Mouse (Mus musculus): ENCODE measurements around the gene Pptc7. TPM values are rescaled to one million over a fixed set of nuclear protein-coding genes. Genes with fewer than 3 reads are reported as not detected.
A peak's percentile ranks its signal among the peaks of the same experiment; 100 is the strongest.
"Not testable (repeated sequence)": the region's sequence is repeated elsewhere in the genome, so short reads cannot be mapped to it uniquely, and the experiment has no call there.

Gene Pptc7
- polyA plus RNA-seq, 2 experiments from 2014 or later, result 13.5 to 14.8 TPM

DNA sequence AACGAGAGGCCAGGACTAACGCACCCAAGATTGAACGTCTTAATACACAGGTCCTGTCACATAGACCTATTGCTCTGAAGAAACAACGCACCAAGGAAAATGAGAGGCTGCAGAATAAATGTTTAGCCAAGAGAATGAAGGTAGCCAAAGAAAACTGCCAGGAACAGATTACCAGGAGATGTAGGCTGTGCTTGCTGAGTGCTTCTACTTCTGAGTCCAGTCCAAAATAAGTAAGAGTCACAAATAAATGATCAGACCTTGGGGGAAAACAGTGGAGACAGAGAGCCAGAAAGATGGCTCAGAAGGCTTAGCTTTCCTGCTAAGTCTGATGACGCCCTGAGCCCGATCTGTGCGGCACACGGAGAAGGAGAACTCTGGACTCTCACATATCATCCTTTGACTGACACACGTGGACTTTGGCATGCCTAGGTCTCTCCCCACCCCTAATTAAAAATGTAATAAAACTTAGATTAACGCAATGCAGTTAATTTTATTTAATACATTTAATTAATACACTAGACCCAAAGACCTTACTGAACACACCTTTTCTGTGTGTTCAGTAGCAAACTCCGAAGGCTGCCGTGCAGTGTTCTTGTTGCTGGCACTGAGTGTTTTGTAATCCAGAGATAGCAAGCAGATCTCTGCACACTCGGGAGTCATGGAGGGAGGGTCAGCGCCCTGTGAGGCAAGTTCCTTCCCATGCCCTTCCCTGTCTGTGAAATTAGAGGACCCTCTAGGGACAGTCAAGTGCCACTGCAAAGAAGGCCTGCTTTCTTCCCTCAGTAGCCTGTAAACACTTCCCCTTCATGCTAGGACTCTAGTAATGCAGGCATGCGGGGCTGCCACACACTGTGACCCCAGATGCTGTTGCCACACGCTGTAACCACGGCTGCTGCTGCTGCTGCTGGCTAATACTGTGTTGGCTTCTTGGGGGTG lies 18.9 kb downstream of the Pptc7 start:
- no peak for ATAC-seq

DNA sequence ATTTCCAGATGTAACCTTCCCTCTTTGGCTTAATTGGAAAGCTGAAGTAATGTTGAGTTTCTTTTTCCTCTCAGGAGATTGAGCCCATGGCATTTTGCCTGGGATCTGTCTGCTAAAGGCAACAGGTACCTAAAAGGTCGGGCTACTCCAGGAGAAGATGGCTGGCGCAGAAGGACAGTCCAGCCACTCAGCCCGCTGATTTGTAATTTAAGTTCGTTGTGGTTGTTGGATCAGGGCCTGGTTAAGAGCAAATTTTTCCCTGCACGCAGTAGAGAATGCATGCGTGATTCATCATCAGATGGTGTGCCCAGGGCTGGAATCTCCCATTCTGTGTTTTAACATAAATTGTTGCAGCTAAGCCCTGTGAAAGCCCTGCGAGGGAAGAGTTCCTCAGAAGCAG lies 19.8 kb downstream of the Pptc7 start:
- no peak for ATAC-seq

DNA sequence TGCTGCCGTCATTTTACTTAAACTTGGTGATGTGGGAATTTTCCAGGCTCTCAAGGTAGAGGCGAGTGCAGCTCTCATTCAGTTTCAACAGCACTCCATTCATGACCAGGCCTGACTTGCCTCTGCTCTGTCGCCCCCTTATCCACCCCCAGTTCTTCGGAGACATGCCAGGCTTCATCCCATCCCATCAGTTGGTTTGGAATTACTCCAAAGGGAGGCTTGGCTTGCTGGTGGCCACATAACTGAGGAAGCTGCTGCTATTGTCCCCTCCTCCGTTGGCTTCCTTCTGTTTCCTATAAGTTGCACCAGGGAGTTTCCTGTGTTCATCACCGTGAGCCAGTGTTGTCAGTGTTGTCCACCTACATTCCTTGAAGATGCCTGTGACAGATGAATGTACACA lies 20.4 kb downstream of the Pptc7 start:
- ATAC-seq, result no peak

DNA sequence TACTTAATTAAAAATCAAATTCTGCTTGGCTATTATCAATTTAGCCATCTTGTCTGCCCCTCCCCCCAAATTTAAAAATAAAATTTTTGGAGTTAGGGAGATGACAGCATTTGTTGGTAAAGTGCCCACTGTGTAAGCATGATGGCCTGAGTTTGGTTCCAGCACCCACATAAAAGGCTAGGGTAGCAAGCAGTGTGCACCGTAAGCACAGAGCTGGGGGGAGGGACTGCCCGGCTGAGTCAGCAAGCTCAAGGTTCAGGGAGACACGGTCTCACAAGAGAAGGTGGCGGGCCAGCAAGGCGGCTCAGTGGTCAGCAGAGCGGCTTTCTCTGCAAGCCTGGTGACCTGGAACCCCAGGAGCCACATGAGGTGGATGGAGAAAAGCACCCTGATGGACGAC lies 21.3 kb downstream of the Pptc7 start:
- no peak for ATAC-seq

DNA sequence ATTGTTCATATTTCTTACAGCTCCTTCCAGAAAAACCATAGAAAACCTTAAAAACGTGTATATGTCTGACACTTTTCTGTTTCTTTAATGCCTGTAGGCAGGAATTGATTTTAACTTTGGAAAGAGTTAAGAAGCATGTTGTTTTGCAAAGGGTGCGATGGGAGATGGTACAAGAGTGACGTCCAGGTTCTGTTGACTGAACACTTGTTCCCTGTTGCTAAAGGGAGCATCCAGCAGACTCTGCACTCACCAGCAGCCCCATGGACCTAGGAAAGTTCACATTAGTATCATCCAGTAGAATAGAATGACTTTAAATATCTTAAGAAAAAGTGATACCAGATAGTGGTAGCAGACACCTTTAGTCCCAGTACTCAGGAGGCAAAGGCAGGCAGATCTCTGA lies 22.4 kb downstream of the Pptc7 start:
- no peak for ATAC-seq

DNA sequence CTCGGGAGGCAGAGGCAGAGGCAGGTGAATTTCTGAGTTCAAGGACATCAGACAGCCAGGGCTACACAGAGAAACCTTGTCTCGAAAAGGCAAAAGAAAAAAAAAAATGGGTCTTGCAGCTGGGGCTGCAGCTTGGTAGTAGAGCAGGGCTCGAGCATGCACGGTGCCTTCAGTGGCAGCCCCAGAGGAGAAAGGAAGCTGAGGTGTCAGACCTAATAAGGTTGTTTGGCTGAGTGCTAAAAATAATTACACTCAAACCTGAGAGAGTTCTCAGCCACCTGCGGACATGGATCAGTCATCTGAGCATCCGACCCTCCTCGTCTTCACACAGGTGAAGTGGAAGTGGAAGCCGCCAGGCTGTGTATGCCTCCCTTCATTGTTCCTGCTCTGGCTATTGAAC lies 26.5 kb downstream of the Pptc7 start:
- peak; percentile 23 for ATAC-seq

DNA sequence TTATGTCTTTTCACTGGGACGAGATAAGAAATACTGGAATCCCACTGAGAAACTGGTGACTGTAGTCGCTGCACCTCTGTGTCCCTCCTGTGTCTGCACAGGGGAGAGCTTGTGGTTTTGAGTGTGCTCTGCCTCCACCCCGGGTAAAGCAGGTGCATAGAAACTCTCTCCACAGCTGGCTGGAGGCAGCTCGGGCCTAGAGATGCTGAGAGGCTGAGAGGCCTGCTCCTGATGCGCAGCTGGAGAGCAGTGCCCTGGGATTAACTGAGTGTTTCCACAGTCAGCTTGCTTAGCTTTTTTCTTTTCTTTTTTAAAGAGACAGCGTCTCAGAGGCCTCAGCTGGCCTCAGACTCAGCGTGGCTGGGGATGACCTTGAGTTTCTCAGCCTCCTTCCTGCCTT lies 27.5 kb downstream of the Pptc7 start:
- ATAC-seq, result no peak

DNA sequence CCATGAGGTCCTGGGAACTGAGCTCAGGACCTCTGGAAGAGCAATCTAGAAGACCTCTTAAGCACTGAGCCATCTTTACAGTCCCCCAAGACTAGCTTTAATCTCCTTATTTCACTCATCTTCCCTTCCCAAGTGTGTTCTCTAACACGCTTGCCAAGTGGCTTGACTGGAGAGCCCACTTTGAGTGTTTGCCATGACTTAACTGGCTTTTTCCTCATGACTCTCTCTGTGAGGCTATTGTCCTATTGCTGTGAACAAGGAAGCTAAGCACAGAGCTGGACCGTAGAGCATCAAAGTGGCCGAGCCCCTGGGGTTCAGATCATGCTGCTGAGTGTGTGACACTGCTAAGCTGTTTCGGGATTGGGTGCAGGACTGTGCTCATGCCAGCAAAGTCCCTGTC lies 28.2 kb downstream of the Pptc7 start:
- ATAC-seq, result no peak

DNA sequence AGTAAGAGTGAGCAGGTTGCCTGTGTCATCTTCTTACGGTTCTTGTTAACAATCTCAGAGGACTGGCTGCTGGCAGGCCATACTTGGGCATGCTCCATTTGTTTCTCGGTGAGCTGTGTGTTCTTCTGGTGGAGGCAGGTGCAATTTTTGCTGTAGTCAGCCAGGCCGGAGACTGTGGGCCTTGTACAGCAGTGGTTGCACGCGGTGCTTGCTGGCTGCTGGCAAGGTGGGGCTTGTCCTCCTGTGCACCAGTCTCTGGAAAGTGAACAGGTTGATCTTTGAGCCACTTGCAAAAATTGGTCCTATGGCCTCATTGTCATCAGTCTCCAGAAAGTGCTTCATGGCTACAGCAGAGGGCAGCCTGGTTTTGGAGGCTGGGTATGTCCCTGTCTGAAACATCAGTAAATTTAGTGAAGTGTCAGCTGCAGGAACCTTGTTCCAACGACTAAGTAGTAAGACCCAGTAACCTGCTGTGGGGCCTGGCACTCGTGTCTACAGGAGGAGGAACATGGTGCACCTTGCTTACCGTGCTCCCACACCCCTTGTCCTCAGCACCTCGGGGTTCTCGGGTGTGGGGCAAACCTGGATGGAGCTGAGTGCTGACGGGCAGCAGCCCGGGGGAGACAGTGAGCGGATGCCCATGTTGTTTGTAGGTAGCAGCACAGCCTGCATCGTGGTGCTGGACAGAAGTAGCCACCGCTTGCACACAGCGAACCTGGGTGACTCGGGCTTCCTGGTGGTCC lies 28.9 kb downstream of the Pptc7 start:
- ATAC-seq, result no peak

DNA sequence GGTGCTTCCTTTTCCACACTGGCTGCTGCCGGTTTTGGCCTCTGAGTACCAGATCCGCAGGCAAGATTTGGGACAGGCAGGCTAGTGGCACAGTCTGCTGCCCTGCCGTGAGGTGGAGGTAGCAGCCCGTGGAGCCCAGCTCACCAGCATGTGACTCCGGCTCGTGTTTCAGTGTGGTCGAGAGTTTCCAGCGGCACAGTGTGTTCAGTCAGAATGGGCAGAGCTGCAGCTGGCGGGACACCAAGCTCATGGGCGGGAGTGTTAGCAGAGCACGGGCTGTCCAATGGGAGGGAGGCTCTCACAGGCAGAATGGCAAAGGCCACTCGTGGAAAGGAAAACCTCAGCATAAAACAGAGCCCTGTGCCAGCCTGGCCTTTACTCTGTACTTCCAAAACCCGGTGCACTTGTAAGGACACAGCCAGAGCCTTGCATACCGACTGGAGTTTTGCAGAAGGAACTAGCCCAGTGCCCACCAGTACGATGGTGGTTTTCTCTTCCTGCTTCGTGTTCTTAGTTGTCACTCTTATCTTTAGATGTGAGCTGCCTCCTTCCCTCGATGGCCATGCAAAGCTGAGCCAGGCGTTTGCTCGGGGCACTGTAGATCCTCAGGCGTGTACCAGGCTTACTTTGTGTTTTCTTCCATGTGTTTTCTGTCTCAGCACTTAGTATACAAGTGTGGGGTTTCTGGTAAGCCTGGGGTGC lies 31.0 kb downstream of the Pptc7 start:
- no peak for ATAC-seq

DNA sequence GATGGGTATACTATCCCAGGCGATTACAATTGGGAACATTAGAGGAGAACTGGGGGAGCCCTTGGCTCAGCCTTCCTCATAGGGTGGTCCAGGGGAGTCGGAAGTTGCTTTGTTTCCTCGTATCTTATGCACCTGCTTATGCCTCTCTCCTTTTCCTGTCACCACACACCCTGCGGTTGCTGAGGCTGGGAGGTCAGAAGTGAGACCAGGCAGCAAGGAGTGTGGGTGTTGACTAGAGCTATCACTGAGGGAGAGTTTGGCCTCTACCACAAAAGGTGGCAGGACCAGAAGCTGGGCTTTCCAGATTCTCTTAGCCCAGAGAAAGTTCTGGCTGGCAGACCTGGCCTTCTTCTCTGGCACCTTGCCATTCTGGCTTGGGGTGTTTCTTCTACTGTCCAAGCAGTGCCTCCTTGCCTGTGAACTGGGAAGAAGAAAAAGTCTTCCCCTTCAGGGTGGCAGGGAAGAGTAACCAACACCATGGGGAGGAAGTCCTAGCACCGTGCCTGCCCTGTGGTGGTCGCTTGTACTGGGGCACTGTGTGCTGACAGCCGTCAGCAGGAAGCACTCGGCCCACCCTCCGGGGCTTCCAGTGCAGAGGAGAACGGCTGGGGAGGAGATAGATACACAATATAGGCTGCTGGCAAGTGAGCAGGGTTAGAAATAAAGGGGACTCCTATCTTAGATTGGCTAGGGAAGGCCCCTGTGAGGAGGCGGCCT lies 33.3 kb downstream of the Pptc7 start:
- ATAC-seq, result peak; percentile 36

DNA sequence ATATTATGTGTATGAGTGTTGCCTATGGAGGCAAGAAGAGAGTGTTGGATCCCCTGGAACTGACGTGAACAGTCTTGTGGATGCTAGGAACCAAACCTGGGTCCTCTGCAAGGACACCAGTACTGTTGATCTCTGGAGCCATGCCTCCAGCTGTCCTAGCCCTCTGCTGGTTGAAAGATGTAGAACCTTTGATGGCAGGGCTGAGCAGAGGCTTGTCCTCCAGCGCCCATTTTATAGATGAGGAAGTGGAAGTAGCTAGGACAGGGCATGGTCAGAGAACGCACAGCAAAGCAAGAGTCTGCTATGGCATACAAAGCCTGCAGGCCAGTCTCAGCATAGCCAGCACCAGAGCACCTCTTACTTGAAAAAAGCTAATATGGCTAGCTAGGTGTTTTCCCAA lies 33.9 kb downstream of the Pptc7 start:
- peak; percentile 77 for ATAC-seq

DNA sequence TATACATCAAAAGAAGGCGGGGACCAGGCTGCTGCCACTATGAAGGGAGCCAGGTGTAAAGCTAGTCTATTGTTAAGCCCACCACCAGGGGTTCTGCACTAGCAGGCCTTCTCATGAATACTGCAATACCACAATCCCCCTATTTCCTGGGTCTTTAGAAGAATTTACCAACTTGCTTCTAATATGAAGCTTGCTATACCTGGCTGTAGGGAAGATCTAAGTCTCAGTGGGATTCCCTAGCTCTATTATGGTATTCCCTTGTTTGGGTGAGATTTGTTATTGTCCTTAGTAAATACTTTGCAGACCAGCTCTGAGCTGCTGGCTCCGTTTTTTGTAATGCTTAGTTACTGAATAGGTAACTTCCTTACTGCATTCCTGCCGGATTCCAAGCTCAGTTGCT lies 34.8 kb downstream of the Pptc7 start:
- not testable (repeated sequence) for ATAC-seq

DNA sequence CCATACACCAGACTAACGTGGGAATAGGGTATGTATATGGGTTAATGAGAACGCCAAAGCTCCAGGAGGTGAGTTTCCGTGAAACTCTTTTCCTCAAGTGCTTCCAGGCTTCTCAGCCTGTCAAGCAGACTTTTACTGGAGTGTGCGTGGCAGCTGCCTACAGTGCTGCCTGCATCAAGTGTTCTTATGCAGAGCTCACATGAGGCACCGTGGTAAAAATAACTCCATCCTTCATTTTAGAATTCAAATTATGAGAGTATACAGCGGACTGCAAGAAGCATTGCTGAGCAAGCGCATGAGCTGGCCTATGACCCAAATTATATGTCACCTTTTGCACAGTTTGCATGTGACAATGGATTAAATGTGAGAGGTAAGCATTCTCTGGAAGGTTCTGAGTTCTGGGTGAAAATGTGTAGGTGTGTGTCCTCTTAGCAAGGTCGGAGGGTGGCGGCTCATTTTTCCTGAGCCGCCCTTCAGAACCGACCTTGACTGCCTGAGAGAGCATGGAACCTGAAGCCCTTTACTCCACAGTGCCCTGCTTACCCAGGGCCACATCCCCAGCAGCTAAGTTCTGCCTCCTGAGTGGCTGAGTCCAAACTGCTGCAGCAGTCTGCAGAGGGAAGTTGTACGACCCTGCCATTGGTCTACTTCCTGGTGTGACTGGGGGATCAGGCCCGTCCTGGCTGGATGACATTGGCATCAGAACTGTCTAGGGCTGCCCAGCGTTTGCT lies 35.5 kb downstream of the Pptc7 start:
- ATAC-seq, result no peak

DNA sequence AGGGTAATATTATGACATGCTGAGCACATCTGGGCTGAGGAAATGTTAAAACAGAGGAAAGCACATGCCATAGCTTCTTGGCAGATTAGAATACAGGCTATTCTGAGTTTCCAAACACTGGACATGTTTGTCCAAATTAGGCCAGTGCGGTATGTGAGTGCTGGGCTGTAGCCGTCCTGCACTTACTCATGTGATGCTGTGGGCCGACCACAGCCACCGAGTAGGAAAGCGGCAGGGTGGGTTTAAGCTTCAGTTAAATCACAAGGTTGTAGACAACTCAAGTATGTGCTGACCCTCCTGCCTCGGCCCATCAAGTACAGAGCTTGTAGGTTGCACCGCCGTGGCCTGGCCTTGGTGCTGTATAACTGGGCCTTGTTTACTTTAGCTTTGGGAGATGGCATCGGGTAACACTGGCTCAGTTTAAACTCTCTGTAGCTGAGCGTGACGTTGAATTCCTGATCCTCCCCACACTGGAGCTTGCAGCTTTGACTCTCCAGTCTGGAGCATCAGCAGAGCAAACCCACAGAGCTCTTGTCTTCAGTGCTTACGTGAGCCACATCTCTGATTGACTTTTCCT lies 36.1 kb downstream of the Pptc7 start:
- ATAC-seq, result no peak

DNA sequence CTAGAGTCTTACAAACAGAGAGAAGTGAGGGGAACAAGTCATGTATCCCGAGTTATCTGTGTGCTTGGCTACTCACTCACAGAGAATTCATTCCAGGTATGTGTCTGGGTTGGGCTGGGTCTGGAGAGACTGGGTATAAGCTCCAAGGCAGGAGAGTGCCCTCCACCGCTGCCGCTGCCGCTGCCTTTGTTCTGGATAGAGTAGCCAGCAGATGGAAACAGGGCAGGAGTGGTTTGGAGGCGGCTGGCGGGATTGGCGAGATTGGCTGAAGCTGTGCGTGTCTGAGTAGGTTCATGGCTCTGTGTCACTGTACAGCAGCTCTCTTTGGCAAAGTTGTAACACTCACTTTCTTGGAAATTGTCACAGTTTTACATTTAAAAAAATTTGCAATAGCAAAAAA lies 39.4 kb downstream of the Pptc7 start:
- ATAC-seq, result no peak

DNA sequence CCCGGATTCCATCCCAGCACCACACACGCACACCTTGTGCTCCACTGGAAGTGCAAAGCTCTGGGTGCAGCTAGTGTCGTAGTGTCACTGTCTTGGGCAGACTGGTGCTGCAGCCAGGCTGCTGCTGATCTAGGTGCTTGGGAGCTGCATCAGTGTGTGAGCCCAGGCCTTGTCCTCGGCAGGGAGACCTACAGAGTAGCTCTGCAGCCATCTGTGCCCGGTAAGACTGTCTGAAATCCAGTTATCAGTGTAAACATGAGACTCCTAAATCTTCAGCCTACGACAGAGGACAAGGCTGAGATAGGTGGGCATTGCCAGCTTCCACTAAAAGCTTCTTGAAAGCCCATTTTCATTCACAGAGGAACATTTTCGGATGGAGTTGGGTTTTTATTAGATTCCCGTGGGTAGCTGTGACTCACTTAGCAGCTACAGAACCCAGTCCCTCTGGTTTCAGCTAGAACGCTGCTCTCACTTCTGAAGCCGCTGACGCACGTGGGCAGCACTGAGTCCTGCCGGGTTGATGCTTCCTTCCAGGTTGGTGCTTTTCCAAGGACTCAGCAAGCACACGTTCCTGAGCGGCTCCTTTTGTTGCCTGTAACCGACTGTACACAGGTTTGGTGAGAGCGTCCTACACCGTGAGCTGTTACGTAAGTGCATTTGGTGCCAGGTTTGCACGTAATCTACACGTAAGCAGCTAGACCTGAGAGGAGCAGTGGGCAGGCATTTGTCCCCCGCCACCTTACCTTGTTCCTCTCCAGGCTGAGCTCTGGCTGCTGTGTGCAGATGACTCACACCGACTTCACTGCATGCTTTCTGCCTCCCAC lies 40.7 kb downstream of the Pptc7 start:
- no peak for ATAC-seq

DNA sequence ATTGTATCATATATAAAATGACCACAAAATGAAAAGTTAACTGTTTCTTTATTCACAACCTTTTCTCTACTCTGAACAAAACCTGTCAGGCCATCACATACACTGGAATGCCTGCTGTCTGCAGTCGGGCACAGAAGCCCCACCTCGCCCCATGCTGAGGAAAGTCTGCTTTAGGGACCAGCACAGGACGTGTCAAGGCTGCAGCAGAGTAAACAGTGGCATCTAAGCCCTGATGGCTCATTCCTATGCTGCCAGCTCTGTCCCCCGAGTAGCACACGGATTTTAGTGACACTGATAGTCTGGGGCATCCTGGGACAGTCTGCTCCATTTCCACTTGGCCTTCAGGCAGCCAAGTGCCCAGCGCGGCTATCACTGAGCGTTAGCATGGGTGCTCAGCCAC lies 41.3 kb downstream of the Pptc7 start:
- no peak for ATAC-seq

DNA sequence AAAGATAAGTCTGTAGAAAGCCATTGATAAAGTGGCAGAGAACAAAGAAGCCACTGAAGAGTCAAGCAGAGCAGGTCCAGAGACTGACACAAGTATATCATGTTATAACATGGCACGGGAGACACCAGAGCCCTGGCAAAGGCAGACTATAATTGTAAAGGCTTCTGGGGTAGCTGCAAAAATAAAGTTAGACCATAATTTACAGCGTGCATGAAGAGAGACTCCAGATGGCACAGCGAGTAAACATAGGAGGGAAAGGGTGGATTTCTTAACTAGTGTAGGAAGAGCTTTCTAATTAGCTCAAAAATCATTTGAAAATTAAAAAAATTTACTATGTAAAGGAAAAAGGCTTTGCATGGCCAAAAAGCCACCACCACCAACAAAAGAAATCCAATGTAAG lies 43.1 kb downstream of the Pptc7 start:
- ATAC-seq, result no peak

DNA sequence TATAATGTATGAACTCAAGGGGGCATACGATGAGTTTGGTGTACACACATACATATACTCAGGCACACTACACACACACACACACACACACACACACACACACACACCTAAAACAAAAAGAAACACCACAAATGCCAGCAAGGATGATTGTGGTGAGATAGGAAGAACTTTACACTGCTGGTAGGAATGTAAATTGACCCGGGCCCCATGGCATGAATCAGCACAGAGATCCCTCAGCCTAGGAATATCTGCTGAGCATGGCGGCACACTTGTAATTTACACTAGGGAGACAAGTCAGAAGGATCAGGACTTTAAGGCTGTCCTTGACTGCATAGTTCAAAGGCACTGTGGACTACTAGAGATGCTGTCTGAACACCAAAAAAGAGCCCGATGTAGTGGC lies 46.1 kb downstream of the Pptc7 start:
- no peak for ATAC-seq

DNA sequence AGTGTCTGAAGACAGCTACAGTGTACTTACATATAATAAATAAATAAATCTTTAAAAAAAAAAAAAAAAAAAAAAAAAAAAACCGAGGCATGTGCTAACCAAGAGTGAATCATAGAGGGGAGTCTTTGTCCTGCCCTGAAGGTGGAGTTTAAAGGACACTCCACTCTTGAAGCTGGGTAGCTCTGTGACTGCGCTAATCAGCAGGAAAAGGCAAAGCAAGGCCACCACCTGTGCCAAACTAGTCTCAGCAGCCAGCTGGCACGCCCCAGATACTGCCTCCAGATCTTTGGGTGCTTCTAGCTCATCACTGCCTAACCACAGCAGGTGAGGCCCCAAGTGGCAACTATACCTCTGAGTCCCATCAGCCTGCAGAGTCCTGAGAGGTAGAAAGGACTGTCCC lies 50.5 kb downstream of the Pptc7 start:
- ATAC-seq, result no peak
